Mouse (Mus musculus) megakaryocyte, embryonic 14.5 days (primary cell): ENCODE results near the gene Lrrc23.

Source experiments
- FLI1 ChIP-seq: IDR thresholded peaks from 2 replicates; pipeline ENCODE4 v1.6.1; 2012; ENCODE audit warnings: low read length, inconsistent platforms, mixed read lengths
- GATA1 ChIP-seq: IDR thresholded peaks from 3 replicates; pipeline ENCODE4 v1.6.1; 2012; ENCODE audit warnings: mixed read lengths, low read length, inconsistent platforms, borderline replicate concordance

DNA sequence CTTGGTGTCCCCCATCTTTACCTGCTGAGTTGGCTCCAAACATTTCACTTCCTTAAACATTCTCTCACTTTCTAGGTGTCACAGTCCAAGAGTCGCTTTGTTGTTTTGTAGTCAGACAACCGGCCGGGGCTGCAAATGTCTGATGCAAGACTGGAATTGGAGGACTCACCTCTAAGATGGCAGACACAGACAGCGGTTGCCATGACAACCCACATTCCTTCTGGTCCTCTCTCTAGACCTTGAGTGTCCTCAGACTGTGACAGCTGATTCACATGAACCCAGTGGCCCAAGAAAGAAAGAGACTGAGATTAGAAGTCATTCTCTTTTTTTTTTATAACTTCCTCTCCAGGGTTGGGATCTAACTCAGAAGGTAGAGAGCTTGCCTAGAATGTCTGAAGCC, 10.0 kb upstream of the Lrrc23 start:
- TF ChIP-seq GATA1 (no peak), FLI1 (no peak)
